Mouse (Mus musculus): ENCODE data around the gene Bcl2l15.
A peak's percentile ranks its signal among the peaks of the same experiment; 100 is the strongest.
"Not testable (repeated sequence)": the region's sequence is repeated elsewhere in the genome, so short reads cannot be mapped to it uniquely, and the experiment has no call there.

The Bcl2l15 gene

DNA sequence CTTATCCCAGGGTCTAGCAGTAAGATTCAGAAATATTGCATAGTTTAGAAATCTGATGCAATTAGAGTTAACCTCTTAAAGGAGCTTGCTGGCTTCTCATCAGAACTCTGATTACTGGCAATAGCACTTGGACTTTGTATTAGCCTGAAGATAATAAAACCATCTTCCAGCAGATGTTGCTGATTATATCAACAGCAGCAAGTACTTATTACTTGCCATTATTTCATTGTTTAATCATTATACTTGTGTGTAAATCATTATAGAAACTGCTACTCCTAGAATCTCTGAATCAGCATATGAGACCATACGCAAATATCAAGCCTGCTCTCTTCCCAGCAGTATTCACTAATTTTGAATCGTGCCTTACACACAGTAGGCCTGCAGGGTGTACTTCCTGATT is 1.6 kb downstream of the Bcl2l15 start:
- peak; percentile 26 for DNase-seq

GRCm38 (mm10) chr3:103835272-103835950 is 3.0 kb downstream of the Bcl2l15 start:
- no peak for DNase-seq

DNA sequence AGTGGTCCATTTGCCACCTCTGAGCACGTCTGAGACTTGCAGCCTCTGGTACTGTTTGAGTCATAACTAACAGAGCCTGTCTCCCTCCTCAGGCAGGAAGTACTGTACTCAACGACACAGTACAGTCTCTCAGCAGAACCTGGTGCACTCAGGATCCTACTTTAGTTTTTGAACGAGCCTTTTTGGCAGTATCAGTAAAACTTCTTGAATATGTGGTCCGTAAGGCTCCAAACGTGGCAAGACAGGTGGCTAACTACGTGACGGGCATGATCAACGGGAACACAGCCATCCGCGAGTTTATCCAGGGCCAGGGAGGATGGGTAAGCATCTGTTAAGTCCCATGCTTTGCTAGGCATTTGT is 3.5 kb downstream of the Bcl2l15 start:
- no peak for DNase-seq

DNA sequence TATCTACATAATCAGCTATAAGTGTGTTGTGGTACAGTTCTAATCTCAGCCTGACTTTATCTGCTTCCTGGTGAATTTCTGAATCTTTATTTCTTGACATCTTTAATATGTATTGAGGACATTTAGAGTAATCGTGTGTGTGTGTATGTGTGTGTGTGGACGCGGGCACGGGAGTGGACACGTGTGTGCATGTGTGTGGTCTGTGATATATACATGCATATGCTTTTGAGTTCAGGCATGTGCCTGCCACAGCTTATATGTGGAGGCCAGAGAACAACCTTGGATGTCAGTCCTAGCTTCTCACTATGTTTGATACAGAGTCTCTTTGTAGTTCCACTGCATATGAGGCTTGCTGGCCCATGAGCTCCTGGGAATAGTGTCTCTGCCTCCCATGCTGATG is 4.1 kb downstream of the Bcl2l15 start:
- DNase-seq: no peak

- peak; percentile 41 for DNase-seq
Measured at GRCm38 (mm10) chr3:103839711-103840110, 7.3 kb downstream of the Bcl2l15 start.

DNA sequence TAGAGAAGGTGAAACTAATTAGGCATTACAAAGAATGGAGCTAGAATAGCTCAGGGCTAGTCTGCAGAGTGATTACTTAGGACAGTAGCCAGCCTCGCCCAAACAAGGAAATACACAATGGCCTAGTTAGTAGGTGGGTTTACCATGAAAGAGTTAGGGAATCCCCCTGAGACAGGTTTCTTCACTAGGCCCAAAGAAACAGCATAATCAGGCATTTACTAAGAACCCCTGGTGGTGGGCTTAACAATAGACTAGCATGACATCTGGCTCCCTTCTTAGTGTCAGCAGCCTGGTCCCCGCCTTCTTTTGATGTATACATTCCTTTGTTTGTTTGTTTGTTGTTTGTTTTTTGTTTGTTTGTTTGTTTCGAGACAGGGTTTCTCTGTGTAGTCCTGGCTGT is 7.8 kb downstream of the Bcl2l15 start:
- DNase-seq: not testable (repeated sequence)

- not testable (repeated sequence) for DNase-seq
Measured at GRCm38 (mm10) chr3:103840946-103841345, 8.5 kb downstream of the Bcl2l15 start.

- peak; percentile 77 for DNase-seq
Measured at GRCm38 (mm10) chr3:103850644-103851363, 18.4 kb downstream of the Bcl2l15 start.

DNA sequence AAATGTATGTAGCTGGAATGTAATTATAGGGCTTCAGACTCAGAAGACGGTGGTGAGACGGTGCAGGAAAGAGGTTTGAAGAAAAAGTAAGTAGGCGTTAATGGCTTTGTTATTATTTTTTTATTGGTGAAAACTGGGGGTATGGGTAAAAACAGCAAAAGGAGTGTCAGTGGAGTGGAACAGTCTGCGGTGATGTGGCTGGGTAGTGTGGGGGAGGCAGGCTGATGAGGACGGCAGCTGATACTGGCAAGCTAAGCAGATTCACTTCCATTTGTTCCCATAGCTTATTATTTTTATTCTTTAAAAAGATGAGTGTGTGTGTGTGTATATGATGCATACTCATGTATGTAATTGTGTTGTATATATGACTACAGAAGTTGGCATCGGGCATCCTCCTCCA is 19.1 kb downstream of the Bcl2l15 start:
- DNase-seq: no peak

DNA sequence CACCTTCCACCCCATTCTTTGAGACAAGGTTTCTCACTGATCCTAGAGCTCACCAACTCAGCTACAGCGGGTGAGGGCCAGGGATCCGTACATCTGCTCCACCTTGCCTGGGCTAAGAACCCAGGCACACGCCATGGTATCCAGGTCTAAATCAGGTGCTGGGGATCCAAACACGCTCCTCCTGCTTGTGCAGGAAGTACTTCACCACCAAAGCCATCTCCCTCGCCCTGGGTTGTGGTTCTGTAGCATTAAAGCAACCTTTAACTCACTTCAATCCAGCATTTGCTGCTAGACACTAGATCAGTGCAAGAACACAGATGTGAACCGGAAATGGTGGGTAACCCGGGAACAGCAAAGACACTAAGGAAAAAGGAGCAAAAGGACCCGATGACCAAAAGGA is 19.5 kb downstream of the Bcl2l15 start:
- DNase-seq: no peak

DNA sequence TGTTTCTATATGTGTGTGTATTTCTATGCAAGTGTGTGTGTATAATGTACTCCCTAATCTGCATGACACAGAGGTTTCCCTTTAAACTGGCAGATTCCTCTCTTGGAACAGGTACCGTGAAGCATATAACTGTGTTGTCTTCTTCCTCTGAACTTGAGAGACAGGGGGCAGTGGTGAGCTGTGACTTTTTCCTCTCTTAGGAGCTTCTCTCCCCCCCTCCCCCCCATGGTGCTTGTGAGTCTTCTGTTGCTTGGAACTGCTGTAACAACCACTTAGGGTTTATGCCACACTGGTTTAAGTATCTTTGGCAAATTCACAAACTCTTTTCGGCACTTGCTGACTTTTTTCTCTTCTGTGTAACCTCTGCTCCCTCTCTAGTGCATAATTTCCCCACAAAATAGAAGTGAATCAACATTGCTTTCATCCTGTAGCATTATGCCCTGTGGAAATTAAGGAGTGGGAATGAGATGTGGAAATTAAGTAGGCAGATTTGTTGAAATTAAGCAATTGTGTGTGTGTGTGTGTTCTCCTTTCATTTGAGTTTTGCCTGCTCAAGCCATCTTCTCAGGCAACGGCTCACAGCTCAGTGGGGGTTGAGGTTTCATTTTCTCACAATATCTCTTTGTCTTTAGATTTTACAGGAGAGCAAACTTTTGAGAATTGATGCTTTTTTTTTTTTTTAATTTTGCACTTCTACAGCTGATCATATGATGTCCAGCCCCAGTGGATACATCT is 20.3 kb downstream of the Bcl2l15 start:
- DNase-seq: peak; percentile 85

DNA sequence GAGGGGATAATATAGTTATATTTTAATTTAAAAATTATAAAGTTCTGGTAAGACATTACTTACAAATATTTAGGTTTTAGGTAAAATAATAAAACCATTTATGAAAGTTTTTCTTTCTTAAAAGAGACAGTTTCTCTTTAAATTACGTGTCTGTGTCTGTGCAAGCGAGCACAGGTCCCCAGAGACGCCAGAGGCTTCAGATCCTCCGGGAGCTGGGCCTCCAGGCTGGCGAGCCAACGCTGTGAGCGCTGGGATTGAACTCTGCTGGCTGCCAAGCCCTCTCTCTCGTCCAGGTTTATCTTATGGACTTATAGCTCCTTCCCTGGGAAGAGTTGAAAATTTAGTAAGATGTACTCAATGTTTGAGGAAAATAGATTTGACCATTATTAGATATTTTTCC is 21.4 kb downstream of the Bcl2l15 start:
- DNase-seq: no peak

DNA sequence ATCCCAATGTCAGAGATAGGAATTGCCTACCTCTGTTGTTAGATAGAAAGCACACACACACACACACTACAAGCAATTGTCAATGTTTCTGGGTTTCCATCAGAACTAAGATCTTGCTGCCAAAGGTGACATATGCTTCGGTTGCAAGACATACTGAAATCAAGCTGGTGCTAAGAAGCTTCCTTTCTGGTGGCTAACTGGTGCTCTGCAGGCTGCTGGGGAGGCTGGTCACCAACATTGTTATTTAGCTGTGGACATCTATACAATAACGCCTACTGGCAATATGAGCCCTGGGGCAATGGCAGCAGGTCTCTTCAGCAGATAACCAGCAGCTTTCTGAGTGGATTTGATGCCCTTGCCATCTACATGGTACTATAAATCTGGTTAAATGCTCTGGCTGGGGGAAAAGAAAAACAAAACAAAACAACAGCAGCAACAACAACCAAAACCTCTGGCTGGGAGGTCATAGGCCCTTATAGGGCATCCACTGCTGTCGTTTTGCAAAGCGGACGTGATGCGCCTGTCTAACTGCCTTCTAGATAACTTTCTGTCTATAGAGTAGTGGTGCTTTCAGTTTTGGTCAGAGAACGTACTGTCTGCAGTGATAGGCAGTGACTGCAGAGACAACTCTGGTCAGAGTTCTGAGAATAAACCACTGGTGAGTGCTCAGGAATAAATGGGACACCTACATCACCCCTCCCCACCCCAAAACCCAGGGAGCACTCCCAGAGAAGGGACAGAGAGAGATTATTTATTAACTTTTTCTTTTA is 24.8 kb downstream of the Bcl2l15 start:
- DNase-seq: no peak

DNA sequence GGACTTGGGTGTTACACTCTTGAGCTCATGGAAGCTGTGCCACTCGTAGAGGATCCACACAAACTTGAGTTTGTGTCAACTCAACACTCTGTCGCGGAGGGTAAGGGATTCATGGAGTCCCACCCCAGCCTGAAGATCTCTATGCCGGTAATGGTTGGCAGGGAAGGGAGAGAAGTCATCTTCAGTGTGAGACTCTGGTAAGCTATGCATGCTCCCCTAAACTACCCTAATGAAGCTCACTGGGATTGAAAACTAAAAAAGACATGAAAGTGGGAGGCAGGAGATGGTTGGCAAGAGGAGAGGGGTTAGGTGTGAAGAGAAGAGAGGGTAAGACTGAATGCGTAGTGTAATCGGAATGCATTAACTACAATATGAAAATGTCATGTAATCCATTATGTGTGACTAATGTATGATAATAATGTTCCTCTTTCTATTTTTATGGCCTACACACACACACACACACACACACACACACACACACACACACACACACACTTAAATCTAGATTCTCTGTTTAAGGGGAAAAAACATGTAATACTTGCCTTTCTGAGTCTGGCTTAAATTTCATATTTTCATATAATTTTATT is 25.7 kb downstream of the Bcl2l15 start:
- DNase-seq: no peak

DNA sequence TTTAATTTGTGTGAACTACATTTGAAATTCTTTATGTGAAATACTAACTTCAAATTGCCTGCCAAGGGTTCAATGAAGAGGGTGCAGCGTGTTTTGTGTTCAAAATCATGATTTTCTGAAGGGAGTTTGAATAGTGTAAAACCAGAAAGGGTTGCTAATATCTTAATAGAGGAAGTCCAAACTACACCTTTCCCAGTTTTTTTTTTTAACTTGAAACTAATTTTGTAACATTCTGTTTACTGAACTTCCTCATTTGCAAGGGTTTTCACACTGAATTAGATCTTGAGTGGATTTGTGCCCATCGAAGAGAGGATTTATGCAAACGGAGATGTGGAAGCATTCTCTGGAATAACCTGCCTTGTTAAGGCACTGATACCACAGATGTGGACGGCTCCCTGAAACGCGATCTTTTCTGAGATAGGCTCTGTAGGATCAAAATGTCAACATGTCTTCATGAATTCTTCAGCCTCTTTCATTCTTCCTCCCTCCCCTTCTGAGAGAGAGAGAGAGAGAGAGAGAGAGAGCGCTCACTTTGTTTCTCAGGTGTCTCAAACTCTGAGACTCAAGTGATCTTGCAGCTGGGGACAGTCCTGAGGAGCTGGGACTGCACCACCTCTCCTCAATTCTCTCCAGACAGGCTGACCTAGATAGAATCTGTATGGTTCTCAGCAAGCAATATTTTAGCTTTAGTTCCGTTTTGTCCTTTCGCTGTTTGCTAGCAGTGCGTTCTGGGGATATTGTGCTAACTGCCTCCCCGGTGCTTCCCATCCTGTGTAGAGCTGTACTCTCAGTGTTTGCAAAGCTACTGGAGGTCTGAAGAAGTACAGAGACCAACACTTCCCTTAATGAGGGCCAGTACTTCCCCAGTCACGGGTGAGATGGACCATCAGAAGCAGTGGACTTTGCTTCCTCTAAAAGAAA is 26.7 kb downstream of the Bcl2l15 start, which contains the start of gene Ptpn22:
TSS of gene Ptpn22 (plus strand) at position 915 of the 921 bp plus-strand sequence.
- peak; percentile 46 for DNase-seq

DNA sequence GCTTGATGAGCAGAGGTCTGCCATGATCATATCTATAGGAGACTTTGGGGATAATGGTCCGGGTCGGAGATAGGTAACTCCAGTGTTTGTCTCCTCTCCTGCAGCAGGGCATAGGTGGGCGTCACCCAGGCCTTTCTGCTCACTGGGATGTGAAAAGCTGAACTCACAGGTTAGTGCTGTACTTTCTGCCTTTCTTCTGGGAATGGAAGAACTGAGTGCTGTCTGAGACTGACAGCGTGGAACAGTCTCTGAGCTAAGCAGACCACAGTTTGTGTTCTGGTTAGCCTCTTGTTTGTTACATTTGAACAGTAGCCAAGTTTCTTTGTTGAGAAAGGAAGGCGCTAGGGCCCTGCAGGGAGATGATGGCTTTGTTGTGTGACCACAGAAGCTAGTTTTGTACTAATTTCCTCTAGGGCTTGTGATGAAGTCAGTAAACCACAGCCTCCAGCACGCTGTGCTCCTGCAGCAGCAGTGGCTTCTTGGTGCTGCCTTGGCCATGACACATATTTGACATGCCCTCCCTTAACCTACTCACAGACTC is 27.5 kb downstream of the Bcl2l15 start:
- peak; percentile 54 for DNase-seq

DNA sequence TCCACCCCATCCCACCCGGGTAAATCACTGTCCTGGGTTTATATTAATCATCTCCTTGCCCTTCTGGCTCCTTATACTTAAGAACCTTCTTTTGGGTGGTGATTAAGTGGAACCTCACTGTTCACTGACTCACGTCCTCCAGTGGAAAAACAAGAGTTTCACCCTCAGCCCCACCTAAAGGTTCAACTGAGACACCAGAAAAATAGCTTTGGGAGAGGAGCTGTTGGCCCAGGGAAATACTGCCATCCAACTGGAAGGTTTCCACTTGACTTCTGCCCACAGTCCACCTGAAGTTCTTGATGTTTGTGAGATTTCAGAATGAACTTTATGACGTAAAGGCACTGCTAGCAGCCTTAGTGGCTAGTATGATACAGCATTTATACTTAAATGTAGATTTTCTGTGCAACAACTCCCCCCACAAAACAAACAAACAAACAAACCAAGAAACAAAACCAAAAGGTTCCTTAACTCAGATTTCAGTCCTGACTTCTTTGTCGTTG is 30.4 kb downstream of the Bcl2l15 start:
- no peak for DNase-seq

- DNase-seq: peak; percentile 63
Measured at GRCm38 (mm10) chr3:103864200-103864599, 31.8 kb downstream of the Bcl2l15 start.

DNA sequence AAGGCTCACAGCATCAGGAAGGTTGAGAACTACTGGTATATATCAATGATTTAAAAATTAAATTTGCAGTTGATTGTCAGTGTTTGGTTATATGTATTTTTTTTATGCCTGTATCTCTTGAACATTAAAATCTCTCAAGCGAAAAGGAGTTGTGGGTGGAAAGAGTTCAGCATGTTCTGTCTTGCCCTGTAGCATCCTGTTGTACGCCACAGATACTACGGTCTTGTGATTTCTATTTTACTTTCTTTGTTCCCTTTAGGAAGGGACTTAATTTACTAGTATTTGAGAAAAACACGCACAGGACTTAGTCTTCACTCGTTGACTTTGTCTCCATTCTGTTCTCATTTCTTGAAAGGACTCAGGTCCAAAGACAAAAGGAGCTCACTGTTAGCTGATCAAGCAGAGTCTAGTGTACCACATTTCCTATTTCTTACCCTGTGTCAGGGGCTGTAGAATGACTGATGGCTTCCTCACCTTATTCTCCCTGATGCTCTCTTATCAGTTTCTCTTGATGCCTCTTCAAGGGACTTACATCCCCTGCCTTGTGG is 35.1 kb downstream of the Bcl2l15 start:
- no peak for DNase-seq

DNA sequence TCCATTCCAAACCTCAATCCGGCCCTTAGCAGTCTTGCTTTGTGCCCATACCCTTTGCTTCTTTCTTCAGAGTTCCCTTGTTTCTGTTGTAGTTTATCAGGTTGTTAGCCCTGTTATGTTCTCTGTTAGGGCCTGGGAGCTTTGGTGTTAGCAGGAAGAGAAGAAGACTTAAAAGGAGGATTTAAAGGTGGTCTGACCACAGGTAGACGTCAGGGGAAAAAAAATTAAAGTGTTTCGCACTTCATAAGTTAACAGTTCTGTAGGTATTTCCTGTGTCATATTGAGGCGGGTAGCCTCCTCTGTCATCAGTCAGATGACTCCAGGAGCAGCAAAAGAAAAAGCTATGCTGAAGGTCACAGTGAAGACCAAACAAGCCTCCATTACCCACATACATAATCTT is 35.6 kb downstream of the Bcl2l15 start:
- no peak for DNase-seq

DNA sequence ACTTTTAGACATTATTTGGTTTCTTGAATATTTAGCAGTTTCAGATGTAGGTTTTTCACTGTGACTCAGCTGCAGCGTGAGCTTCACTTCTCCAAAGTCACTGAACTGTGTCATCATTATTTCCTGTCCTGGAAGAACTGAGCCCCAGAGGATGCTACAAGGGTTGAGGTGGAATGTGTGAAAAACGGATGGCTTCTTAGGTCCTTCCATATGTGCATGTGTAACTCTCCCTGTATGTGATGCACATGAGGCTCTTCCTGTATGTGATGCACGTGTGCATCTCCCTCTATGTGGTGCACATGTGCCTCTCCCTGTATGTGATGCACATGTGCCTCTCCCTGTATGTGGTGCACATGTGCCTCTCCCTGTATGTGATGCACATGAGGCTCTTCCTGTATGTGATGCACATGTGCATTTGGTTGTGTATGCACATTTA is 40.3 kb downstream of the Bcl2l15 start:
- DNase-seq: no peak
